Mouse (Mus musculus): ENCODE results near the gene Krt9. TPM values are rescaled to one million over a fixed set of nuclear protein-coding genes. Genes with fewer than 3 reads are reported as not detected.

Krt9 gene
- polyA plus RNA-seq, 1 experiment from 2014 or later, result not detected

DNA sequence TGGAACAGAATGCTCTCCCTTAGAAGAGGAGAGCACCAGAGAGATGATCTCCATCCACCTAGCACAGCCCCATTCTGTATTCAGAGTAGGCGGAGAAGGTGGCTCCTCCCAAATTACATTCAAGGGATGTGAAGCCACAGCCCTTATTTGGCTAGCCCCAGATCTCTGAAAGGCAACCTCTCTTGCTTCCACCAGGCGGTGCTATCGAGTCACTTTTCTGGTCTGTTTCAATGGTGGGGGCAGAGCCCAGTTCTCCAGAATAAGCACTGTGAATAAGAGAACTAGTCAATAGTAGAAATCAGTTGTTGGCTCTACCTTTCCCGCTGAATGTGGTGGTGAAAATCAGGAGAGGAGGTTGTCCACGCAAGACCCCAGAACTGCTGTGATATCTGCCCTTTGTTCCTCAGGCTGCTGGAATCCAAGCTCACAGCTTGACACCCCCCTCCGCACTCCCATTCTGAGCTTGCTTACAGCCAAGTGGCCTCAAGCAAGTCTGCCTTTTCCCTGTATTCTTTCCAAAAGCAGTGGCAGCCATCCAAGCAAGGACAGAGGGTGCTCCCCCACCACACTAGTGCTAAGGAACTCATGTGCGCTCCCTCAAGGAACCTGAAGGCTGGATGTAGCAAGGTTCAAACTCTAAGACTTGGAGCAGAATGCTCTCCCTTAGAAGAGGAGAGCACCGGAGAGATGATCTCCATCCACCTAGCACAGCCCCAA is 7.2 kb upstream of the Krt9 start:
- 45% methylated on average over 8 of the region's 8 CpGs for WGBS
- ATAC-seq (ENCODE audit: insufficient number of reproducible peaks, insufficient read depth, low FRiP score, low read depth), result no peak
- H3K4me2 ChIP-seq (ENCODE audit: low read length), result no peak overlapping the region
- H3K4me1 ChIP-seq (ENCODE audit: control insufficient read depth in 2 of 2, insufficient read depth in 2 of 2, low read length in 2 of 2), result no peaks in the 10 kb centered on the region
- no peak overlapping the region for H3K9ac ChIP-seq (ENCODE audit: low read length)
- no peaks in the 10 kb centered on the region for H3K9me3 ChIP-seq (ENCODE audit: control insufficient read depth, low read length)
- no peak overlapping the region for H3K27ac ChIP-seq (replicated peaks in 1 of 2; ENCODE audit: control insufficient read depth in 1 of 2, insufficient read depth in 1 of 2, low read depth in 2 of 2, low read length in 2 of 2)
- no peaks in the 10 kb centered on the region for H3K27me3 ChIP-seq (ENCODE audit: control insufficient read depth, insufficient read depth, low read length)
- no peak overlapping the region for H3K4me3 ChIP-seq (ENCODE audit: control insufficient read depth in 1 of 2, insufficient read depth in 1 of 2, low read depth in 1 of 2, low read length in 2 of 2)
- H3K36me3 ChIP-seq (ENCODE audit: control insufficient read depth, insufficient read depth, low read length), result no peaks in the 10 kb centered on the region

DNA sequence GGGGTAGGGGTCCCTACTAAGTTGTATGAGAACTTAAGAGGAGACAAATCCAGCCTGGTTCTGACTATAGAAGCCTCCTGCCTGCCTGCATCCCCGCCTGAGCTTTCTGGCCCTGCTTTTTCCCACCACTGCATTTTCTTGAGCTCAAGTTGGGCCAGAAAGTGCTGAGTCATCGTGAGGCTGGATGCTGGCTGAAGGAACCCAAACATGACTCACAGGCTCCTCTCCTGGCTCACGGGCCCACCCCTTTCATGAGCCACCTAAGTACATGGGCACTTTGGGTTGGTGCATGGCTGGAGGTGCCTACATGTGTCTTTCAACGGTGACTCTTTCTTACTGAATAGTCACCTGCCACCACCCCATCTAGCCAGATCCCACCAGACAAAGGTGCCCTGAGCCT is 5.6 kb upstream of the Krt9 start:
- Histone ChIP-seq H3K4me1 (ENCODE audit: control insufficient read depth in 2 of 2, insufficient read depth in 2 of 2, low read length in 2 of 2) (no peaks in the 10 kb centered on the region), H3K9ac (ENCODE audit: low read length) (no peak overlapping the region), H3K27ac (replicated peaks in 1 of 2; ENCODE audit: control insufficient read depth in 1 of 2, insufficient read depth in 1 of 2, low read depth in 2 of 2, low read length in 2 of 2) (no peak overlapping the region), H3K27me3 (ENCODE audit: control insufficient read depth, insufficient read depth, low read length) (no peaks in the 10 kb centered on the region), H3K4me2 (ENCODE audit: low read length) (no peak overlapping the region), H3K9me3 (ENCODE audit: control insufficient read depth, low read length) (no peaks in the 10 kb centered on the region), H3K4me3 (ENCODE audit: control insufficient read depth in 1 of 2, insufficient read depth in 1 of 2, low read depth in 1 of 2, low read length in 2 of 2) (no peak overlapping the region), H3K36me3 (ENCODE audit: control insufficient read depth, insufficient read depth, low read length) (no peaks in the 10 kb centered on the region)
- ATAC-seq (ENCODE audit: insufficient number of reproducible peaks, insufficient read depth, low FRiP score, low read depth), result no peak
- 58% methylated on average over 4 of the region's 4 CpGs for WGBS

DNA sequence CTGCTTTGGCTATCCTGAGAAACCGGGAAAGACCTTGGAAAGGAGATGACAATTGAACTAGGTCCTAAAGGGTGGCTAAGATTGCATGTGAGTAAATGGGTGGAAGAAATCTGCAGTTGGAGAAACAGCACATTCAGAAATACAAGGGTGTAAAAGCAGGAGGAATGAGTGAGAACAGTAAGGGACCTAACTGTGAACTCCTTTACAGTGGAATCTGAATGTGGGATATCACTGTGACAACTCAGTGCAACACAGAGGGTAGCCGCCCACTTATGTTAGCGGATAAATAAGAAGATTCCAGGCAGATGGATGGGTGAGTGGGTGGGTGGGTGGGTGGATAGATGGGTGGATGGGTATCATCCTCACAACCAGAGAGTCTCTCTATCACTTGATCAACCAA is 1.2 kb downstream of the Krt9 start:
- Histone ChIP-seq H3K9ac (ENCODE audit: low read length) (no peak overlapping the region), H3K27ac (replicated peaks in 1 of 2; ENCODE audit: control insufficient read depth in 1 of 2, insufficient read depth in 1 of 2, low read depth in 2 of 2, low read length in 2 of 2) (no peak overlapping the region), H3K4me1 (ENCODE audit: control insufficient read depth in 2 of 2, insufficient read depth in 2 of 2, low read length in 2 of 2) (no peaks in the 10 kb centered on the region), H3K9me3 (ENCODE audit: control insufficient read depth, low read length) (no peaks in the 10 kb centered on the region), H3K4me3 (ENCODE audit: control insufficient read depth in 1 of 2, insufficient read depth in 1 of 2, low read depth in 1 of 2, low read length in 2 of 2) (no peak overlapping the region), H3K4me2 (ENCODE audit: low read length) (no peak overlapping the region), H3K36me3 (ENCODE audit: control insufficient read depth, insufficient read depth, low read length) (no peaks in the 10 kb centered on the region), H3K27me3 (ENCODE audit: control insufficient read depth, insufficient read depth, low read length) (no peaks in the 10 kb centered on the region)
- ATAC-seq (ENCODE audit: insufficient number of reproducible peaks, insufficient read depth, low FRiP score, low read depth), result no peak
- 90% methylated on average over 3 of the region's 3 CpGs for WGBS

DNA sequence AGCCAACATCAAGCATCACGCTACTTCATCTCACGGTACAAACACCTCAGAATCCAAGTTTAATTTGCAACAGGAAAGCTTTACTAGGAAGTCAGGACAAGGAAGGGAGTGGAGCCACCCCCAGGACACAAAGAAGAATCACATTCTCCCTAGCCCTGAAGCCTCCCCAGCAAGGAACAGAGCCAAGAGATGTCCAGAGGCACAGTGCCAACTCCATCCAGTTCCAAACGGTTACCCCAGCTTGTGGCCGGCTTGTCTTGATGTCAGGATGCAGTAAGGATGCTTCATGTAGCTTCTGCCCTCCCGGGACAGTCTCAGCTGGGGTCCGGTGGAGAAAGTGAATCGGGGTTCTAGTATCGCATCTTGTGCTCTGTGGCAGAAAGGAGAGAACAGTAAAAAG is 6.3 kb downstream of the Krt9 start:
- no peak overlapping the region for H3K27ac ChIP-seq (replicated peaks in 1 of 2; ENCODE audit: control insufficient read depth in 1 of 2, insufficient read depth in 1 of 2, low read depth in 2 of 2, low read length in 2 of 2)
- H3K4me2 ChIP-seq (ENCODE audit: low read length), result no peak overlapping the region
- H3K27me3 ChIP-seq (ENCODE audit: control insufficient read depth, insufficient read depth, low read length), result no peaks in the 10 kb centered on the region
- no peak for ATAC-seq (ENCODE audit: insufficient number of reproducible peaks, insufficient read depth, low FRiP score, low read depth)
- H3K4me3 ChIP-seq (ENCODE audit: control insufficient read depth in 1 of 2, insufficient read depth in 1 of 2, low read depth in 1 of 2, low read length in 2 of 2), result no peak overlapping the region
- no peaks in the 10 kb centered on the region for H3K9me3 ChIP-seq (ENCODE audit: control insufficient read depth, low read length)
- 78% methylated on average over 8 of the region's 8 CpGs for WGBS
- no peak overlapping the region for H3K9ac ChIP-seq (ENCODE audit: low read length)
- H3K36me3 ChIP-seq (ENCODE audit: control insufficient read depth, insufficient read depth, low read length), result no peaks in the 10 kb centered on the region
- H3K4me1 ChIP-seq (ENCODE audit: control insufficient read depth in 2 of 2, insufficient read depth in 2 of 2, low read length in 2 of 2), result no peaks in the 10 kb centered on the region

DNA sequence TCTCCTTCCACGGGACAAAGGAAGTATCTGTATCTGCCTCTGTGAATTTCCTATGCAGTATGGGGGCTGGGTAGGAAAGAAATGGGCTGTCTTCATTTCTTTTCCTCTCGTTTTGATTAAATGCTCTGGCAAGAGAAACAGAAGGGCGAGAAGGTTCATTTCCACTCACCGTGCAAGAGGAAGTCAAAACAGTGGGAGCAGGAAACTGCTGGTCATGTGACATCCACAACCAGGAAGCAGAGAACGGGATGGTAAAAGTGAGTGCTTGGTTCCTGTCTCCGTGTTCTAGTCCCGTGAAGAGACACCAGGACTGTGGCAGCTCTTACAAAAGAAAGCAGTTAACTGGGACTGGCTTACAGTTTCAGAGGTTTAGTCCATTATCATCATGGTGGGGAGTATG is 11.3 kb downstream of the Krt9 start:
- WGBS, result 57% methylated on average over 7 of the region's 7 CpGs
- H3K27me3 ChIP-seq (ENCODE audit: control insufficient read depth, insufficient read depth, low read length), result no peaks in the 10 kb centered on the region
- H3K4me2 ChIP-seq (ENCODE audit: low read length), result no peak overlapping the region
- no peak overlapping the region for H3K9ac ChIP-seq (ENCODE audit: low read length)
- H3K27ac ChIP-seq (replicated peaks in 1 of 2; ENCODE audit: control insufficient read depth in 1 of 2, insufficient read depth in 1 of 2, low read depth in 2 of 2, low read length in 2 of 2), result no peak overlapping the region
- no peaks in the 10 kb centered on the region for H3K36me3 ChIP-seq (ENCODE audit: control insufficient read depth, insufficient read depth, low read length)
- H3K4me3 ChIP-seq (ENCODE audit: control insufficient read depth in 1 of 2, insufficient read depth in 1 of 2, low read depth in 1 of 2, low read length in 2 of 2), result no peak overlapping the region
- no peaks in the 10 kb centered on the region for H3K4me1 ChIP-seq (ENCODE audit: control insufficient read depth in 2 of 2, insufficient read depth in 2 of 2, low read length in 2 of 2)
- no peak for ATAC-seq (ENCODE audit: insufficient number of reproducible peaks, insufficient read depth, low FRiP score, low read depth)
- H3K9me3 ChIP-seq (ENCODE audit: control insufficient read depth, low read length), result no peaks in the 10 kb centered on the region

DNA sequence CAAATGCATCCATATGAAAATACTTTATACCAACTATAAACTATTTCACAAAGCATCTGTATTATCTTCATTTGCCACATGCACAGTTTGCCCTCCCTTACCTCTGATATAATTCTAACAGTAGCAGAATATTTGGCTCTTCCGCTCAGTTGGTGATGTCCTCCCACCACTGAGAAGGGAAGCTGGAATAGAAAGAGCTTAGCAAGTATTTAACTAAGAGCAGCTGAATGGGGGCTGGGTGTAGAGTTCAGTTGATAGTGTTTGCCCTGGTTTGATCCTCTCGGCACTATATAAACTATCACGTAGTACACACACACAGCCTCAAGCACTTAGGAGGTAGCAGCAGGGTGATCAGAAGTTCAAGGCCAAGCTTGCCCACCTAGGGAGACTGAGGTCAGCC is 13.8 kb downstream of the Krt9 start:
- Histone ChIP-seq H3K27ac (replicated peaks in 1 of 2; ENCODE audit: control insufficient read depth in 1 of 2, insufficient read depth in 1 of 2, low read depth in 2 of 2, low read length in 2 of 2) (no peak overlapping the region), H3K4me1 (ENCODE audit: control insufficient read depth in 2 of 2, insufficient read depth in 2 of 2, low read length in 2 of 2) (no peaks in the 10 kb centered on the region), H3K9ac (ENCODE audit: low read length) (no peak overlapping the region), H3K36me3 (ENCODE audit: control insufficient read depth, insufficient read depth, low read length) (no peaks in the 10 kb centered on the region), H3K27me3 (ENCODE audit: control insufficient read depth, insufficient read depth, low read length) (no peaks in the 10 kb centered on the region), H3K9me3 (ENCODE audit: control insufficient read depth, low read length) (no peaks in the 10 kb centered on the region), H3K4me3 (ENCODE audit: control insufficient read depth in 1 of 2, insufficient read depth in 1 of 2, low read depth in 1 of 2, low read length in 2 of 2) (no peak overlapping the region), H3K4me2 (ENCODE audit: low read length) (no peak overlapping the region)
- no peak for ATAC-seq (ENCODE audit: insufficient number of reproducible peaks, insufficient read depth, low FRiP score, low read depth)
- WGBS, result 66% methylated on average over 3 of the region's 3 CpGs

DNA sequence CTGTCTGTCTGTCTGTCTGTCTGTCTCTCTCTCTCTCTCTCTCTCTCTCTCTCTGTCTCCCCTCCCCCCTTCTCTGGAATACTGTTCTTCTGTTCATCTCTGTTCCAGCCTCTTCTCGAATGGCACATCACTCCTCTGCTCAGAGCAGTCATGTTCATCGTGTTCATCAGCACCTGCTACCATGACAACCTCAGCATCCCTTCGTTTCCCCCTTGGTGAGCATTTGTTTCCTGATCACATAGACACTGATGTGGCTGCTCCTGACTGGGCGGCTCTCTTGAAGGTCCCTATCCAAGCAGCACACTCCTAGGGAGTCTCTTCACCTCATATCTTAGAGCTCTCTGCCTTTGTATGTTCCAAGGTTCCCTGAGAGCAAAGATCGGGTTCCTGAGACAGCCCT is 14.7 kb downstream of the Krt9 start:
- H3K36me3 ChIP-seq (ENCODE audit: control insufficient read depth, insufficient read depth, low read length), result no peaks in the 10 kb centered on the region
- H3K9ac ChIP-seq (ENCODE audit: low read length), result no peak overlapping the region
- no peaks in the 10 kb centered on the region for H3K9me3 ChIP-seq (ENCODE audit: control insufficient read depth, low read length)
- H3K4me2 ChIP-seq (ENCODE audit: low read length), result no peak overlapping the region
- H3K4me3 ChIP-seq (ENCODE audit: control insufficient read depth in 1 of 2, insufficient read depth in 1 of 2, low read depth in 1 of 2, low read length in 2 of 2), result no peak overlapping the region
- H3K4me1 ChIP-seq (ENCODE audit: control insufficient read depth in 2 of 2, insufficient read depth in 2 of 2, low read length in 2 of 2), result no peaks in the 10 kb centered on the region
- no peak for ATAC-seq (ENCODE audit: insufficient number of reproducible peaks, insufficient read depth, low FRiP score, low read depth)
- no peaks in the 10 kb centered on the region for H3K27me3 ChIP-seq (ENCODE audit: control insufficient read depth, insufficient read depth, low read length)
- 65% methylated on average over 5 of the region's 5 CpGs for WGBS
- H3K27ac ChIP-seq (replicated peaks in 1 of 2; ENCODE audit: control insufficient read depth in 1 of 2, insufficient read depth in 1 of 2, low read depth in 2 of 2, low read length in 2 of 2), result no peak overlapping the region

DNA sequence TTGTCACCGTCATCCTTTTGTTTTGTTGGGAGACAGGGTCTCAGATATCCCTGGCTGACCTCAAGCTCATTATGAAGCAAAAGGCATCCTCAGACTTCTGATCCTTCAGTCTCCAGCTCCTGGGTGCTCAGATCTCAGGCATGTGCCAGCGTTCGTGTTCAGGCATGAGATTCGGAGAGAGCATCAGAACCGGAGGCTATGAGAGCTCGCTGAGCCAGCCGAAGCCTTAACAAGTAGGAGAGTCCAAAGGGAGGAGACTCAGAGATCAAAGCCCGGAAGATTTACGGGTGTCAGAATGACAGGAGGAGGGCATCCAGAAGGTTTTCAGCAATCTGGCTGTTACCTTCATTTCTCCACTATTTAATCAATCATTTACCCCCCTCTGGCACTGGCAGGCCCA is 16.3 kb downstream of the Krt9 start:
- 68% methylated on average over 9 of the region's 9 CpGs for WGBS
- Histone ChIP-seq H3K9ac (ENCODE audit: low read length) (no peak overlapping the region), H3K4me3 (ENCODE audit: control insufficient read depth in 1 of 2, insufficient read depth in 1 of 2, low read depth in 1 of 2, low read length in 2 of 2) (no peak overlapping the region), H3K4me1 (ENCODE audit: control insufficient read depth in 2 of 2, insufficient read depth in 2 of 2, low read length in 2 of 2) (no peaks in the 10 kb centered on the region), H3K4me2 (ENCODE audit: low read length) (no peak overlapping the region), H3K36me3 (ENCODE audit: control insufficient read depth, insufficient read depth, low read length) (no peaks in the 10 kb centered on the region), H3K9me3 (ENCODE audit: control insufficient read depth, low read length) (no peaks in the 10 kb centered on the region), H3K27ac (replicated peaks in 1 of 2; ENCODE audit: control insufficient read depth in 1 of 2, insufficient read depth in 1 of 2, low read depth in 2 of 2, low read length in 2 of 2) (no peak overlapping the region), H3K27me3 (ENCODE audit: control insufficient read depth, insufficient read depth, low read length) (no peaks in the 10 kb centered on the region)
- ATAC-seq (ENCODE audit: insufficient number of reproducible peaks, insufficient read depth, low FRiP score, low read depth), result no peak
